Mouse (Mus musculus) liver, embryonic 16.5 days (tissue): Measurements from ENCODE around the gene Avil. TPM values are rescaled to one million over a fixed set of nuclear protein-coding genes. Genes with fewer than 3 reads are reported as not detected.

ENCODE experiments used
- ATAC-seq: fragments of 200-750 bp; cut with Nextera tagmentation; 2 replicates; pipeline ENCODE4 v1.8.0; 2017; ENCODE audit warnings: low read depth, mild to moderate bottlenecking, moderate number of reproducible peaks, moderate library complexity
- H3K27ac ChIP-seq: fragments of 300-500 bp; sonication (generic); 2 replicates; pipeline ENCODE4 v1.5.1; 2014; ENCODE audit warnings: mild to moderate bottlenecking, low read length
- H3K27me3 ChIP-seq: fragments of 300-500 bp; sonication (generic); 2 replicates; pipeline ENCODE4 v1.6.1; 2014; ENCODE audit warnings: low read depth, low read length, mixed read lengths; ENCODE audit not compliant: control insufficient read depth, insufficient read depth
- H3K36me3 ChIP-seq: fragments of 300-500 bp; sonication (generic); 2 replicates; pipeline ENCODE4 v1.6.1; 2014; ENCODE audit warnings: mild to moderate bottlenecking; ENCODE audit not compliant: control insufficient read depth, insufficient read depth
- H3K4me1 ChIP-seq: fragments of 300-500 bp; sonication (generic); 2 replicates; pipeline ENCODE4 v1.6.1; 2014; ENCODE audit warnings: low read depth, low read length, mixed read lengths; ENCODE audit not compliant: control insufficient read depth
- H3K4me2 ChIP-seq: fragments of 300-500 bp; sonication (generic); 2 replicates; pipeline ENCODE4 v1.6.1; 2014; ENCODE audit warnings: low read depth, low read length, mixed read lengths
- H3K4me3 ChIP-seq: fragments of 300-500 bp; sonication (generic); 2 replicates; pipeline ENCODE4 v1.5.1; 2014; ENCODE audit warnings: low read depth, mild to moderate bottlenecking, low read length
- H3K9ac ChIP-seq: fragments of 300-500 bp; sonication (generic); 2 replicates; pipeline ENCODE4 v1.6.1; 2014; ENCODE audit warnings: low read depth, low read length
- H3K9me3 ChIP-seq: fragments of 300-500 bp; sonication (generic); replicated peaks from 2 replicates; pipeline ENCODE4 v1.6.1; 2016; ENCODE audit warnings: low read length; ENCODE audit not compliant: control insufficient read depth
- WGBS: fragments of 180-500 bp; shearing (Covaris S2); extraction: QIAGEN DNeasy Blood & Tissue Kit; methylation state at CpG from one replicate; pipeline ENCODE4 v1.1.7; 2014; ENCODE audit not compliant: insufficient replicate concordance; 5-methylcytosine and 5-hydroxymethylcytosine counted together
- polyA plus RNA-seq: library from polyadenylated mRNA; unstranded; fragments of >200 nt; fragmentation: Nextera tagmentation; extraction: Ambion mirVana; gene quantifications from 2 replicates; pipeline ENCODE4 v1.2.1, GENCODE M21; 2015

Gene Avil
- polyA plus RNA-seq, 1 experiment from 2014 or later, result not detected

- H3K27ac ChIP-seq, result no peak overlapping the region
- H3K4me3 ChIP-seq, result no peak overlapping the region
- H3K36me3 ChIP-seq, result no peaks in the 10 kb centered on the region
- no peak overlapping the region for H3K4me2 ChIP-seq
- no peak overlapping the region for H3K9ac ChIP-seq
- peaks cover 6% of the 10 kb centered on the region; the same call in 1 of the 2 replicates for H3K4me1 ChIP-seq
- no peaks in the 10 kb centered on the region; the same call in 1 of the 2 replicates for H3K27me3 ChIP-seq
- no peak for ATAC-seq
- H3K9me3 ChIP-seq, result no peaks in the 10 kb centered on the region
- WGBS, result 57% methylated on average over 8 of the region's 8 CpGs
Measured at GRCm38 (mm10) chr10:127033301-127033741, 32.8 kb downstream of the Avil start.

DNA sequence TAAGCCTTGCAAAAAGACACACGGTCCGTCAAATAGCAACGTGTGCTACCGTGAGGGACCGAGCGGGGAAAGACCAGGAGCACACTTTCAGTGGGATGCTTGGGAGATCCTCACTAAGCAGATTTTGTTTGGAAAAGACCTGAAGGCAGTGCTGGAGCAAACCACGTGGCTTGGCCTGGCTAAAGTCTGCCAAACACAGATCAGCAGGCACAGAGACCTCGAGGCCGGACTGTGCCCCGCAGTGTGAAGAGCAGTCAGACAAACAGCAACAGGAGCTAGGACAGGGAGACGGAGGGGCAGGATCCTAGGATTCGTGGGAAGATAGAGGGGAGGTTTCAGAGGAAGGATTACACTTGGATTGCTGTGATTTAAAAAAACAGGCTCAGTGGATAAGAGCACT, 35.8 kb downstream of the Avil start:
- no peak overlapping the region for H3K4me2 ChIP-seq
- no peak overlapping the region for H3K9ac ChIP-seq
- H3K36me3 ChIP-seq, result no peaks in the 10 kb centered on the region
- 71% methylated on average over 12 of the region's 12 CpGs for WGBS
- peaks cover 25% of the 10 kb centered on the region for H3K27me3 ChIP-seq
- H3K4me3 ChIP-seq, result no peak overlapping the region
- H3K9me3 ChIP-seq, result no peaks in the 10 kb centered on the region
- ATAC-seq, result peak; percentile 48; the same call in 1 of the 2 replicates
- peaks cover 5% of the 10 kb centered on the region for H3K4me1 ChIP-seq
- no peak overlapping the region for H3K27ac ChIP-seq

GRCm38 (mm10) chr10:127037641-127038040, 37.1 kb downstream of the Avil start:
- ATAC-seq, result no peak
- peaks cover 13% of the 10 kb centered on the region for H3K4me1 ChIP-seq
- no peak overlapping the region for H3K4me3 ChIP-seq
- H3K27ac ChIP-seq, result no peak overlapping the region
- no peaks in the 10 kb centered on the region for H3K36me3 ChIP-seq
- no peaks in the 10 kb centered on the region for H3K9me3 ChIP-seq
- H3K4me2 ChIP-seq, result no peak overlapping the region
- H3K27me3 ChIP-seq, result peaks cover 28% of the 10 kb centered on the region
- H3K9ac ChIP-seq, result no peak overlapping the region
- 65% methylated on average over 12 of the region's 12 CpGs for WGBS

- Histone ChIP-seq H3K4me1 (peaks cover 17% of the 10 kb centered on the region), H3K36me3 (no peaks in the 10 kb centered on the region), H3K4me3 (peak overlapping the region; percentile 81), H3K4me2 (peak overlapping the region; percentile 93), H3K27me3 (peaks cover 28% of the 10 kb centered on the region), H3K9me3 (no peaks in the 10 kb centered on the region), H3K27ac (no peak overlapping the region), H3K9ac (peak overlapping the region; percentile 63)
- WGBS, result 1% methylated on average over 20 of the region's 20 CpGs
- no peak for ATAC-seq
Measured at GRCm38 (mm10) chr10:127040569-127041214, 40.2 kb downstream of the Avil start.

- Histone ChIP-seq H3K27ac (peak within 1 kb of the TSS; percentile 46; the same call in 1 of the 2 replicates), H3K4me1 (peaks cover 17% of the 10 kb centered on the region), H3K27me3 (peaks cover 28% of the 10 kb centered on the region), H3K9me3 (no peaks in the 10 kb centered on the region), H3K36me3 (no peaks in the 10 kb centered on the region), H3K4me3 (peak within 1 kb of the TSS; percentile 81), H3K9ac (peak within 1 kb of the TSS; percentile 63), H3K4me2 (peak within 1 kb of the TSS; percentile 93)
- ATAC-seq, result peak; percentile 52
- WGBS, result 1% methylated on average over 28 of the region's 28 CpGs
Measured at GRCm38 (mm10) chr10:127041274-127041766, 40.8 kb downstream of the Avil start, which contains the start of the genes Mettl1 and Eef1akmt3. Mettl1 (plus strand) TSS chr10:127041414. Eef1akmt3 (minus strand) TSS chr10:127041513.

DNA sequence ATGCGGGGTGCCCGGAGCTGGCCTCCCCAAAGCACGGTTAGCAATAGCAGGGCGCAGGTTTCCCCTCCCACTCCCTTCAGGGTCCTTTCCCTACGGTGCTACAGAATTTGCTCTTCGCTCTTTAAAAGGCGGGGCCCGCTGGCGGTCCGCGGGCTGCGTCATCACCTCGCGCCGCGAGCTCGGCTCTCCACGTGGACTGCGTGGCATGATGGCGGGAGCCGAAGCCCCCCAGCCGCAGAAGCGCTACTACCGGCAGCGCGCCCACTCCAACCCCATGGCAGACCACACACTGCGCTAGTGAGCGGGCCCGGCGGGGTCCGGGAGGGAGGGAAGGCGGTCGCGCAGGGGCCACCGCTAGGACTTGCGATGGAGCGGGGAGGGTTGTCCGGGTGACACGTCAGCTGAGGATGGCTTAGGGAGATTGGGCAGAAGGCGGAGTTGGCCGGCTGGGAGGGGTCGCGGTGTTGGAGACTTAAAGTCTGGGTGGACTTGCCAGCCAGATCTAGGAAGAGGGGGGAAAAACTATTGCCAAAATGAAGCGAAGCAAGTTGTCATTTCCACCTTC, 41.3 kb downstream of the Avil start:
- under 1% methylated on average over 44 of the region's 44 CpGs for WGBS
- Histone ChIP-seq H3K9me3 (no peaks in the 10 kb centered on the region), H3K27me3 (peaks cover 28% of the 10 kb centered on the region), H3K4me3 (peak overlapping the region; percentile 81), H3K4me2 (peak overlapping the region; percentile 93), H3K27ac (no peak overlapping the region), H3K9ac (peak overlapping the region; percentile 63), H3K36me3 (no peaks in the 10 kb centered on the region), H3K4me1 (peaks cover 17% of the 10 kb centered on the region)
- peak; percentile 82 for ATAC-seq

DNA sequence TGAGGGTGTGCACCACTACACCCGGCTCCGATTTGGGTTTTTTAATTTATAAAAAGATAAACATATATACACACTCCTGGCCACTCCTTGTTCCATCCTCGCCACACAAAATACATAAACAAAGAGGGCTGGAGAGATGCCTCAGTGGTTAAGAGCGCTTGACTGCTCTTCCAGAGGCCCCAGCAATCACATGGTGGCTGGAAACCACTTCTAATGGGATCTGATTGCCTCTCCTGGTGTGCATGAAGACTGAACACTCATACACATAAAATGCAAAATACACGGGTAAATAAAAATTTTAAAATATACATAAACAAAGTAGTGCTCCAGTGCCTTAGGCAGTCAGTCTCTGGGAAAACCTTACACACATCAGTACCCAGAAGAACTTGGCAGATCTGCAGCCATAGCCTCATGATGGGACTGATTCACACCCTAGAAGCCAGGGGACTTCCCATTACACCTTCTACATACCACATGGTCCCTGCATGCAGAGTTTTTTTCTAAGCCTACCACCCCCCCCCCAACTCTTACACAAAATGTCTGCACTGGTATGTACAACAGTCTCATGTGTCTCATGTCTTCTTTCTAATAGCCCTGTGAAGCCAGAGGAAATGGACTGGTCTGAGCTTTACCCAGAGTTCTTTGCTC, 42.1 kb downstream of the Avil start:
- H3K27ac ChIP-seq, result peak overlapping the region; percentile 46
- 13% methylated on average over 5 of the region's 5 CpGs for WGBS

DNA sequence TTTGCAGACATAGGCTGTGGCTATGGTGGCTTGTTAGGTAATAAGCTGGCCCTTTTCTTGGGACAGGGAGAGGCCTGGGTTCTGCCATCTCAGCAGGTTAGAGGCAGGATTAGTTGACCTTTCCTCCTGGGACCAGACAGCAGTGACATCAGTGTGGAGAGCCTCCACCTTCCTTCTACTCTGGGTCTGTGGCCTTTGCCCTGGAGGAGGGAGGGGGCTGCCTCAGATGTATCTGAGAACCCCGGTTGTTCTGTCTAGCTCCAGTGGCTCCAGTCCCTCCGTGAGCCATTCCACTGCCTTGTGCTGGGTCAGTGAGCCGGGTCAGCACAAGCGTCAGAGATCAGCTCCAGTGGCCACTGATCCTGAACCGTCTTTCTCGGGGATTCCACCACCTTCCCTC, 42.7 kb downstream of the Avil start:
- Histone ChIP-seq H3K4me3 (no peak overlapping the region), H3K27ac (no peak overlapping the region), H3K9ac (no peak overlapping the region), H3K27me3 (peaks cover 34% of the 10 kb centered on the region), H3K4me1 (peaks cover 17% of the 10 kb centered on the region), H3K4me2 (no peak overlapping the region), H3K9me3 (no peaks in the 10 kb centered on the region), H3K36me3 (no peaks in the 10 kb centered on the region)
- WGBS, result 68% methylated on average over 6 of the region's 6 CpGs
- no peak for ATAC-seq

More for the DNA sequence above, 42.1 kb downstream of the Avil start:
- no peak for ATAC-seq
- Histone ChIP-seq H3K9me3 (no peaks in the 10 kb centered on the region), H3K4me2 (peak overlapping the region; percentile 93), H3K4me3 (peak overlapping the region; percentile 81), H3K4me1 (peaks cover 17% of the 10 kb centered on the region), H3K9ac (peak overlapping the region; percentile 63), H3K27me3 (peaks cover 28% of the 10 kb centered on the region), H3K36me3 (no peaks in the 10 kb centered on the region)
